Mouse (Mus musculus) forebrain, embryonic 11.5 days (tissue): ENCODE measurements around the gene Cpne6. TPM values are rescaled to one million over a fixed set of nuclear protein-coding genes. Genes with fewer than 3 reads are reported as not detected.

Source experiments
- ATAC-seq: fragments of 200-750 bp; cut with Nextera tagmentation; replicated peaks from 2 replicates; pipeline ENCODE4 v1.8.0; 2017; ENCODE audit warnings: moderate TSS enrichment; ENCODE audit not compliant: low FRiP score
- DNase-seq: peaks from one replicate; pipeline ENCODE4 v3.0.0-alpha.2; 2017; ENCODE audit warnings: low spot score
- H3K27ac ChIP-seq: fragments of 300-500 bp; sonication (generic); 2 replicates; pipeline ENCODE4 v1.5.1; 2014; ENCODE audit warnings: low read depth, low read length
- H3K27me3 ChIP-seq: fragments of 300-500 bp; sonication (generic); 2 replicates; pipeline ENCODE4 v1.6.1; 2014; ENCODE audit warnings: mild to moderate bottlenecking, low read length, mixed read lengths; ENCODE audit not compliant: control insufficient read depth, insufficient read depth
- H3K36me3 ChIP-seq: fragments of 300-500 bp; sonication (generic); 2 replicates; pipeline ENCODE4 v1.6.1; 2014; ENCODE audit warnings: mild to moderate bottlenecking, low read length, moderate library complexity, mixed read lengths; ENCODE audit not compliant: control insufficient read depth, insufficient read depth
- H3K4me1 ChIP-seq: fragments of 300-500 bp; sonication (generic); replicated peaks from 2 replicates; pipeline ENCODE4 v1.6.1; 2014; ENCODE audit warnings: low read length, mixed read lengths; ENCODE audit not compliant: control insufficient read depth, insufficient read depth
- H3K4me2 ChIP-seq: fragments of 300-500 bp; sonication (generic); 2 replicates; pipeline ENCODE4 v1.6.1; 2014; ENCODE audit warnings: low read depth, mild to moderate bottlenecking, low read length, moderate library complexity, mixed read lengths; ENCODE audit not compliant: severe bottlenecking
- H3K4me3 ChIP-seq: fragments of 300-500 bp; sonication (generic); 2 replicates; pipeline ENCODE4 v1.5.1; 2014; ENCODE audit warnings: low read depth, low read length
- H3K9ac ChIP-seq: fragments of 300-500 bp; sonication (generic); 2 replicates; pipeline ENCODE4 v1.6.1; 2014; ENCODE audit warnings: low read length
- H3K9me3 ChIP-seq: fragments of 300-500 bp; sonication (generic); 2 replicates; pipeline ENCODE4 v1.6.1; 2016; ENCODE audit warnings: low read length, mixed read lengths; ENCODE audit not compliant: control insufficient read depth
- WGBS: fragments of 180-500 bp; shearing (Covaris S2); extraction: QIAGEN DNeasy Blood & Tissue Kit; methylation state at CpG from one replicate; pipeline ENCODE4 v1.1.7; 2014; 5-methylcytosine and 5-hydroxymethylcytosine counted together
- polyA plus RNA-seq: library from polyadenylated mRNA; unstranded; fragments of >200 nt; fragmentation: Nextera tagmentation; extraction: Ambion mirVana; gene quantifications from 2 replicates; pipeline ENCODE4 v1.2.1, GENCODE M21; 2014

Gene Cpne6
- polyA plus RNA-seq, 1 experiment from 2014 or later = 0.21 TPM

DNA sequence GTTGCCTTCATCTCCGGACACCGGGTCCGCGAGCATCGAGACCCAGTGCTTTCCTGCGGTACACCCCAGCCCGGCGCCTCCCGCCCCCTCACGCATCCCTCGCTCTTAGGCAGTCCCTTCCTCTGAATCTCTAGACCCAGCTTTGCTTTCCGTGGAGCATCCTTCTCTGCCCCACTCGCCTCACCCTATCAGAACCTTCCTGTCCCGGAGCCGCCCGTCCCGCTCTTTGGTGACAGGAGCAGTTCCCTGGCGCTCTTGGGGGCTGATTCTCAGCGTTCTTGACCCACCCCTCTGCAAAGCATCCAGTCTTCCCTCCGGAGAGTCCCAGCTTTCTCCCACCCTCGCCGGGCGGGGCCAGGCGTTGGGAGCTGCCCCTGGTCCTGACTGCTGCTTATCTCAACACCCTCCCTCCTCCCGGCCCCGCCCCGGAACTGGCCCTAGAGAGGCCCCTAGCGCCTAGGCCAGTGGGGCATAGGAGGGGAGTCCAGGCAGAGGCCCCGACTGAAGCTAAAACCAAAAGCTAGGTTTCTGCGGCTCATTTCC is 18.9 kb upstream of the Cpne6 start:
- DNase-seq (peak; percentile 86), ATAC-seq (peak; percentile 85)
- Histone ChIP-seq H3K27me3 (no peaks in the 10 kb centered on the region), H3K9me3 (no peaks in the 10 kb centered on the region), H3K4me2 (peak overlapping the region; percentile 84), H3K4me1 (0 out of 2 replicates have a peak, but pooled peaks cover 3% of the 10 kb centered on the region), H3K27ac (peak overlapping the region; percentile 76), H3K9ac (peak overlapping the region; percentile 86), H3K4me3 (peak overlapping the region; percentile 77), H3K36me3 (no peaks in the 10 kb centered on the region; the same call in 1 of the 2 replicates)
- 1% methylated on average over 29 of the region's 30 CpGs for WGBS

- 53% methylated on average over 3 of the region's 3 CpGs for WGBS
- H3K27ac ChIP-seq = no peak overlapping the region
- H3K9ac ChIP-seq = no peak overlapping the region; the same call in 1 of the 2 replicates
Measured at GRCm38 (mm10) chr14:55492103-55492502, 18.1 kb upstream of the Cpne6 start.

DNA sequence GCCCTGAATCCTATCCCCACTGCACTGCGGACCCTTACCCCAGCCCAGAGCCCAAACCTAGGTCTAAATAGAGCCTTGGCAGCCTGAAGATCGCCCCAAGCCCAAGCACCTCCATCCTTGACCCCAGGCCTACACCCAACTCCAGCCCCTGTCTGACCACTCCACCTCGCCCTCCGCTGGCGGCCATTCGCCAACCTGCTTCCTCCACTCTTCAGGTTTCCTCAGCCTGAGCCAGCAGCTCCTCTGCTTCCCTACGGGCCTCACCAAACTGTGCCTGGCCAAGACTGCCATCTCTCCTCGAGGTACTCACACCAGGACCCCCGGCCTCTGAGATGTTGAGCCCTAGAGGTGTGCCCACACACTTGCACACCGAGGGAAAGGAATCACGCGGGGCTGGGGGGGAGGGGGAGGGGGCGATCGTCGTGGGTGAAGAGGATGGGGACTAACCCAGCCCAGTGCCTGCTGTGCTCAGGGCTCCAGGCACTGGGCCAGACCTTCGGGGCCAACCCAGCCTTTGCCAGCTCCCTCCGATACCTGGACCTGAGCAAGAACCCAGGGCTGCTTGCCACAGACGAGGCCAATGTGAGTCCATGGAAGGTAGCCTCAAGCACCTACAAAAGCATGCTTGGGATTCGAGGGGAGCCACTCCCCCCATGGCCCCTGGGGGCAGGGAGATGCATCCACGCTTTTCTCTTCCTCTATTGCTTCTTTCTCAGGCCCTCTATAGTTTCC is 14.6 kb upstream of the Cpne6 start:
- Histone ChIP-seq H3K4me2 (no peak overlapping the region), H3K9ac (no peak overlapping the region), H3K27me3 (no peaks in the 10 kb centered on the region), H3K36me3 (no peaks in the 10 kb centered on the region; the same call in 1 of the 2 replicates), H3K4me1 (no peaks in the 10 kb centered on the region), H3K4me3 (no peak overlapping the region), H3K9me3 (no peaks in the 10 kb centered on the region), H3K27ac (no peak overlapping the region)
- DNase-seq = no peak
- no peak for ATAC-seq
- WGBS = 73% methylated on average over 20 of the region's 20 CpGs

More at GRCm38 (mm10) chr14:55492103-55492502, 18.1 kb upstream of the Cpne6 start:
- ATAC-seq (no peak), DNase-seq (no peak)
- no peaks in the 10 kb centered on the region for H3K27me3 ChIP-seq
- 0 out of 2 replicates have a peak, but pooled peaks cover 3% of the 10 kb centered on the region for H3K4me1 ChIP-seq
- H3K4me2 ChIP-seq = no peak overlapping the region
- H3K36me3 ChIP-seq = no peaks in the 10 kb centered on the region; the same call in 1 of the 2 replicates
- peak overlapping the region; percentile 77; the same call in 1 of the 2 replicates for H3K4me3 ChIP-seq
- no peaks in the 10 kb centered on the region for H3K9me3 ChIP-seq

DNA sequence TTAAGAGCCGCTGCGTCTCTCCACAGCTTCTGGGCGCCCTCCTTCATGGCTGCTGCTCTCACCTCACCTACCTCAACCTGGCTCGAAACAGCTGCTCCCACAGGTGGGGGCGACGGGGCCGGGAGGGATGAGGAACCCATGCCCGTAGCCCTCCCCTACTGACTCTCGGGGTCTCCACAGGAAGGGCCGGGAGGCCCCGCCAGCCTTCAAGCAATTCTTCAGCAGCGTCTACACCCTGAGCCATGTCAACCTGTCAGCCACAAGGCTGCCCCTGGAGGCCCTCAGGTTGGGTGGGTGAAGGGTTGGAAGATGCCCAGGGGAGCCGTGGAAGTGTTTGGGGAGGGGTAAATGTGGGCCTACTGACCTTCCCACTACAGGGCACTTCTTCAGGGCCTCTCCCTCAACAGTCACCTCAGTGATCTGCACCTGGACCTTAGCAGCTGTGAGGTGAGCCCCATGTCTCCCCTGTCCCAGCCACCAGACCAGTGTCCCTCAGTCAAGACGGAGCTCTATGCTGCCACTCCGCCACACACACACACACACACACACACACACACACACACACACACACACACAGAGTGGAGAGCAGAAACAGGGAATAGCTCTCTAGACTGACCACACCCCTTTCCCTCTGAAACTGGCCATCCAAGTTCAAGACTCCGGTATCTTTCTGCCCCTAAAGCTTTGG is 13.3 kb upstream of the Cpne6 start:
- WGBS = 74% methylated on average over 16 of the region's 16 CpGs
- Histone ChIP-seq H3K9ac (no peak overlapping the region), H3K27ac (no peak overlapping the region), H3K27me3 (no peaks in the 10 kb centered on the region), H3K36me3 (no peaks in the 10 kb centered on the region; the same call in 1 of the 2 replicates), H3K9me3 (no peaks in the 10 kb centered on the region), H3K4me2 (no peak overlapping the region), H3K4me3 (no peak overlapping the region), H3K4me1 (no peaks in the 10 kb centered on the region)
- ATAC-seq = peak; percentile 39
- DNase-seq = no peak

DNA sequence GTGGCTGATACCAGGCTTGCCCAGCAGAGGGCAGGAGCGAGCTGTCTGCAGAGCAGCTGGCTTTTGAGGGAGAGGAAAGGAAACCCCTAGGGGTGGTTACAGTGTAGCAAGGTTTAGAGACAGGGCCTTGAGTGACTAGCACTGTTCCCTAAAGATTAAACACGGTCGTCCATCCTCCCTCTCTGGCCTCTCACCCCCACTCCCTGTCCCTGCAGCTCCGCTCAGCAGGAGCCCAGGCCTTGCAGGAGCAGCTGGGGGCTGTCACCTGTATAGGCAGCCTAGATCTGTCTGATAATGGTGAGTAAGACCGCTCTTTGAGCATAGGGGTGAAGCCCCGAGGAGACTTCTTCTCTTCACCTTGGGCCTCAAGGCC is 12.8 kb upstream of the Cpne6 start:
- no peaks in the 10 kb centered on the region for H3K27me3 ChIP-seq
- 39% methylated on average over 6 of the region's 6 CpGs for WGBS
- ATAC-seq (peak; percentile 75), DNase-seq (peak; percentile 91)
- H3K36me3 ChIP-seq = no peaks in the 10 kb centered on the region; the same call in 1 of the 2 replicates
- no peak overlapping the region for H3K9ac ChIP-seq
- H3K4me2 ChIP-seq = no peak overlapping the region
- no peak overlapping the region for H3K4me3 ChIP-seq
- H3K27ac ChIP-seq = no peak overlapping the region
- no peaks in the 10 kb centered on the region for H3K9me3 ChIP-seq
- H3K4me1 ChIP-seq = no peaks in the 10 kb centered on the region

GRCm38 (mm10) chr14:55505612-55506011 is 4.6 kb upstream of the Cpne6 start:
- H3K9me3 ChIP-seq = no peaks in the 10 kb centered on the region
- H3K4me2 ChIP-seq = no peak overlapping the region
- no peak for DNase-seq
- no peak overlapping the region for H3K4me3 ChIP-seq
- no peaks in the 10 kb centered on the region for H3K27me3 ChIP-seq
- WGBS = 92% methylated on average over 9 of the region's 9 CpGs
- H3K9ac ChIP-seq = no peak overlapping the region
- no peaks in the 10 kb centered on the region for H3K36me3 ChIP-seq
- no peak overlapping the region for H3K27ac ChIP-seq
- ATAC-seq = no peak
- H3K4me1 ChIP-seq = no peaks in the 10 kb centered on the region

GRCm38 (mm10) chr14:55507801-55508200 is 2.4 kb upstream of the Cpne6 start:
- Histone ChIP-seq H3K4me2 (no peak overlapping the region), H3K9ac (no peak overlapping the region), H3K9me3 (no peaks in the 10 kb centered on the region), H3K4me3 (no peak overlapping the region), H3K27me3 (no peaks in the 10 kb centered on the region), H3K27ac (no peak overlapping the region), H3K36me3 (no peaks in the 10 kb centered on the region), H3K4me1 (no peaks in the 10 kb centered on the region)
- WGBS = 64% methylated on average over 7 of the region's 7 CpGs
- ATAC-seq (no peak), DNase-seq (no peak)

- Histone ChIP-seq H3K4me2 (no peak overlapping the region), H3K4me3 (no peak overlapping the region), H3K9me3 (no peaks in the 10 kb centered on the region), H3K27me3 (no peaks in the 10 kb centered on the region), H3K27ac (no peak overlapping the region), H3K9ac (no peak overlapping the region), H3K36me3 (no peaks in the 10 kb centered on the region), H3K4me1 (no peaks in the 10 kb centered on the region)
- ATAC-seq (no peak), DNase-seq (no peak)
- 81% methylated on average over 10 of the region's 10 CpGs for WGBS
Measured at GRCm38 (mm10) chr14:55509540-55509939, 705 bp upstream of the Cpne6 start.
